Mouse (Mus musculus): Measurements from ENCODE around the gene Gpr89.

Gene Gpr89

GRCm38 (mm10) chr3:96821581-96821980 is 83.6 kb downstream of the Gpr89 start:
- no peak for DNase-seq (ENCODE audit: low spot score)

GRCm38 (mm10) chr3:96820116-96820915 is 84.8 kb downstream of the Gpr89 start:
- DNase-seq (ENCODE audit: low spot score): no peak
